Mouse (Mus musculus) erythroblast, embryonic 14.5 days (primary cell): ENCODE measurements around the gene Crhbp.

Experiments used
- GATA1 ChIP-seq: IDR thresholded peaks from 2 replicates; pipeline ENCODE4 v1.6.1; 2012; ENCODE audit warnings: low read length, inconsistent platforms, mixed read lengths
- TAL1 ChIP-seq: IDR thresholded peaks from 3 replicates; pipeline ENCODE4 v1.6.1; 2012; ENCODE audit warnings: low read length, inconsistent platforms, mixed read lengths

- TF ChIP-seq GATA1 (no peak), TAL1 (no peak)
These were observed at the start of gene Crhbp for GRCm38 (mm10) chr13:95444824-95445223.
